Mouse (Mus musculus) liver, embryonic 14.5 days (tissue): Measurements from ENCODE around the gene Fam71d.

ENCODE experiments used
- CTCF ChIP-seq: IDR thresholded peaks from 2 replicates; pipeline ENCODE4 v1.5.1; 2016; ENCODE audit warnings: antibody characterized with exemption, low read depth, control low read depth
- EP300 ChIP-seq: IDR thresholded peaks from 2 replicates; pipeline ENCODE4 v1.6.1; 2016; ENCODE audit warnings: antibody characterized with exemption, low read depth

GRCm38 (mm10) chr12:78761979-78762378 is 70.6 kb downstream of the Fam71d start:
- TF ChIP-seq EP300 (no peak), CTCF (no peak)
